Mouse (Mus musculus) E14TG2a.4 (cell line): ENCODE data around the gene Neurl3.

Experiments
- CTCF ChIP-seq: conservative IDR thresholded peaks from 2 replicates; pipeline ENCODE4 v1.5.1; 2014; ENCODE audit warnings: low read length
- NANOG ChIP-seq: IDR thresholded peaks from 2 replicates; pipeline ENCODE4 v1.6.1; 2014; ENCODE audit warnings: borderline replicate concordance, low read length, mixed read lengths
- POU5F1 ChIP-seq: IDR thresholded peaks from 2 replicates; pipeline ENCODE4 v1.6.1; 2014; ENCODE audit warnings: low read length, borderline replicate concordance

DNA sequence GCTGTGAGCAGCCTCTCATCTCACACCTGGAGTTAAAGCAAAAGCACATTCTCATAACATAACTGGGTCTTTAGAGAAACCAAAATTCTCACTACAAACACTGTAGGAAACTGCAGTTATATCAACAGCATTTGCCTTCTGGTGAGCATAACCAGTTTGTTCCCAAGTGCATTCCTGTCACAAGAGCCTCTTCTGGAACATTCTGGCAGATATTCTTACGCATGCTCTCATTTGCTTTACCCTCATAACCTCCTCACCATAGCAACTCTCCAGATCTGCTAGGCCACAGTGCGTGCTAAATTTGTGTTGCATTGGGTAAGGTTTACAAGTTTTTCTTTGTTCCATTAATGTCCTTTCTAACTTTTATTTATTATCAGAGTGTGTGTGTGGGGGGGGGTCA, 15.2 kb downstream of the Neurl3 start:
- TF ChIP-seq CTCF (no peak), POU5F1 (no peak), NANOG (no peak)
